Mouse (Mus musculus): ENCODE data around the gene Vkorc1l1.

GRCm38 (mm10) chr5:129929924-129930855, 11.6 kb upstream of the Vkorc1l1 start:
- TF ChIP-seq POLR2A (IDR thresholded peaks at IDR 0.05; ENCODE audit: insufficient read length, low read depth) (no peak), E2F4 (IDR thresholded peaks at IDR 0.05; ENCODE audit: insufficient read depth) (no peak), TCF3 (IDR thresholded peaks at IDR 0.05; ENCODE audit: insufficient read length, low read depth) (no peak)
